Mouse (Mus musculus) cerebellum, postnatal 10 days (tissue): Measurements from ENCODE around the gene Gm20388.

Source experiments
- DNase-seq, 2 experiments: peaks; one replicate each; pipeline ENCODE4 v3.0.0; 2021; ENCODE audit warnings: mixed read lengths in 2 of 2

The Gm20388 gene

GRCm38 (mm10) chr8:122573176-122573575 is 2662.5 kb downstream of the Gm20388 start:
- peak; percentile 43 to 57 for DNase-seq

DNA sequence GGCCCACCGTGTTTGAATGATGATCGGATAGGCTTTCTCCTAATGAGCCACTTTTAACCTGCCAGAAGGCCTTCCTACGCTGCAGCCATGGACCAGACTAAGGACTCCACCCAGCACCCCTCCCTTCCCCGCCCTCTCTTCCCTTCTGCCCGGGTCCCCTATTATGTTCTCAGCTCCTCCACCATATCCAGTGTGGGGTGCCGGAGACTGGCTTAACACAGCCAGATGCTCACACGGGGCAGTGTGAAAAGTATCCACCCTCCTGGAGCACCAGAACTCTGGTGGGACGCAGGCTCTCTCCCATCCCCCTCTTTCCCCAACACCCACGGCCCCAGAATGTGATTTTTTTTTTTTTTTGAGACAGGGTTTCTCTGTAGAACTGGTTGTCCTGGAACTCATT is 2662.9 kb downstream of the Gm20388 start:
- DNase-seq: no peak

GRCm38 (mm10) chr8:122574264-122574663 is 2663.6 kb downstream of the Gm20388 start:
- DNase-seq: no peak

DNA sequence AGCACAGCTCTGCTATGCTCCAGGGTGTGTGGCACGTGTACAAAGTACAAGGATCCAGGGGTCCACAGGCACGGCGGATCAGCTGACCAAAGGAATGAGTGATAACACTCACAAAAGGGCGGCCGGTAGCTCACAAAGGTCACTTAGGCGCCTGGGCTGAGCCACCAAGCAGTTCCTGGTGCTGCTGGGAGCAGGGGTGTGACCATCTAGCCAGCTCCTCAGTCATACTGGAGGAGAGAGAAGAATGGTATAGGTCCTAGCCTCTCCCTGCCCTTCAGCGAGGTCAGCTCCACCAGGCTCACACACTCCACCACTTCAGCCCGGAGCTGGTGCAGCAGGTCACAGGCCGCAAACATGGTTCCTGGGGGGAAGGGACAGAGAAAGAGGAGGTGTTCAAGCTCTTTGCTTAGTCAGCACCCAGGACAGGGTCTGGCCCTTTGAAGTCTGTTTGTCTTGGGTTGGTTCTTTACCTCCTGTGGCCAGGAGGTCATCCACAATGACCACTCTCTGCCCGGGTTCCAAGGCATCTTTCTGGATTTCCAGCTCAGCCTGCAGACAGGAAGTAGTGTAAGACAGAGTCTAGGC is 2664.1 kb downstream of the Gm20388 start:
- no peak for DNase-seq

- no peak for DNase-seq
Observed at GRCm38 (mm10) chr8:122575286-122575685, 2664.6 kb downstream of the Gm20388 start.

DNA sequence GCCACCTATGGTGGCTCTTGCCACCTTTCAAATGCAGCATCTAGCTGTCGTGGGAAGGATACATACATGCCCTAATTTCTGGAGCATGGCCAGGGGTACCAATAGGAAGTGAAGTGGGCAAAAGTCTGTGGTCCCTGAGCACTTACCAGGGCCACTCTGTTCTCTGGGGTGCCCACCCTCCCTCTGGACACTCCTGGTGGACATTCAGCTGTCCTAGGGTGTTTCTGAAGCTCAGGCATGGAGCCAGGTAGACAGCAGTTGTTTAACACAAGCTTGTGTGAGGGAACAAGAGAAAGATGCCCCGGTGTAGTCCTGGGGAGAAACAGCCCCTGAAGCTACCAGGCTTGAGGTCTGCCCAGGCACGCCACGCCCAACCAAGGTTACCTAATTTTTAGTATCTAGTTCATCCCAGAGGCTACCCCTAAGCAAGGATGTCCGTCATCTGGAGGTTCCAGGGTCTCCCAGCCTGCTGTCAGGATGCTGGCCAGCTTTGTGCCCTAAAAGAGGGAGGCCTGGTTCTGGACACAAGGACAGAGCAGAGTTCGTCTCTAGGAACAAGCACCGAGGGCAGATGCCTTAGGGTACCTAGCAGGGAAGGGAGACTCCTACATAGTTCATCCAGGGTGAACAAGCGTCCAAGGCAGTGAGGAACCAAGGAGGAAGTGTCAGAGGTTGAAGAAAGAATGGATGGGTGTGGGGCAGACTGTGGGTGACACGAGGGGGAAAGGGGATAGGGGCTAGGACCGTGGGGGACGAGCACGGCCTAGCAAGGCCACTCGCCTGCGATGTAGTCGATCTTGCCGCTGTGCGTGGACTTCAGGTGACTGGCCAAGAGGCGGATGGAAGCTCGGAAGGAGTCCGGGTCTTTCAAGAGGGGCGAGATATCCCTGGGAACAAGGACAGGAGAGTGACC is 2665.3 kb downstream of the Gm20388 start:
- peak; percentile 41 to 57 for DNase-seq

GRCm38 (mm10) chr8:122576648-122577022 is 2666.0 kb downstream of the Gm20388 start, which contains the start of gene Aprt:
Aprt (minus strand) TSS chr8:122576909.
- peak; percentile 95 to 97 for DNase-seq

- no peak for DNase-seq
Observed at GRCm38 (mm10) chr8:122577116-122577515, 2666.5 kb downstream of the Gm20388 start.

- DNase-seq: no peak
Observed at GRCm38 (mm10) chr8:122579196-122579595, 2668.6 kb downstream of the Gm20388 start.

DNA sequence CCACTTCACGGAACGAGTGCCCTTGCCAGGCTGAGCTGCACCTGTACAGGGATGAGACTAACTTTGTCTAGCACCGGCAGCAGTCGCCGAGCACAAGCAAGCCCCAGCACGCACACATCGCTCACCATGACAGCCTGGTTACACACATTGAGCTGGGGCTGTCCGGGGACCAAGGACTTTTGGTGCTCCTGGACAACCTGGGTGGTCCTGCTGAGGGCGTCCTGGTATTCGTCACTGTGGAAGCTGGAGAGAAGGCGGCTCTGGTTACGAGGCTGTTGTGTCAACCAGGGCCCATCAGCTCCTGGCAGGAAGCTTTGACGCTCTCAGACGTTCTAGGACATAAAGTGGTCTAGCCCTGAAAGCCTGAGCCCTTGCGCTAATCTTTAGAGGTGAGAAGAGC is 2670.3 kb downstream of the Gm20388 start:
- no peak for DNase-seq

DNA sequence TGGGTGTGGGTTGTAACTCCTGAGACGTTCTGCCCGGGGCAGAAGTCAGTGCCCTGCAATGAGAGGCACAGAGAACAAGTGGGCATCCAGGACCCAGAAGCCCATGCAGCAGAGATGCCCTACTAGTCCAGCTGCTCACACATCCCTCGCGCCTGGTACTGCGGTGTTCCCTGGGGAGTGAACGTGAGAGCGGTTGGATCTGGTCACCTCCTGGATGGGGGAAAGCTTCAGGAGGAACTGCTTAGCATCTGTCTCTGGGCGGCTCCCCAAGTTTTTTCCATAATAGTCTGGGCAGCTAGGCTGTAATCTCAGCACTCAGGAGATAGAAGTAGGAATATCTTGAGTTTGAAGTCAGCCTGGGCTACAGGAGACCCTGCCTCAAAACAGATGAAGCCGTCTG is 2674.3 kb downstream of the Gm20388 start:
- DNase-seq: no peak

DNA sequence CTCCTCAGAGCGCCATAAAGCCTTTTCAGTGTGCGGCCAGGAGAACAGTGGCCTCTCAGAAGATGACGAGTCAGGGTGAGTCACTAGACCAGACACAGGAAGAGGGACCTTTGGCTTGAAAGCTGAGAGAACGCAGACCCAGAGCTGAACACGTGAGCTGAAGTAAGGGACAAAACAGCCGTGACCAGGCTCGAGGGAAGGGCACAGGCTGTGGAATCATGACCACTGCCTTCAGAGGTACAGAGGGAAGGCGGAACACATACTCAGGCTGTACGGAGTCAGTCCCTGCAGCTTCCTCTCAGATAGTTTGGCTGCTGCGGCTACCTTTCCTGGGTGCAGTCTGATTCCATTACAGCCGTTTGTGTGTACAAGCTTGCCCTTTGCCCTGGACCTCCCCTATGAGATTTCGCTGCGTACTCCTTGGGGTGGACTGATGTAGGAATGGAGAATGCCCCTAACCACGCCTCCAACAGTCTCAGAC is 2674.8 kb downstream of the Gm20388 start:
- no peak for DNase-seq

GRCm38 (mm10) chr8:122586171-122586570 is 2675.5 kb downstream of the Gm20388 start:
- DNase-seq: no peak

- no peak for DNase-seq
Observed at GRCm38 (mm10) chr8:122586749-122587148, 2676.1 kb downstream of the Gm20388 start.

GRCm38 (mm10) chr8:122593240-122593639 is 2682.6 kb downstream of the Gm20388 start:
- peak in 1 of 2 experiments; percentile 28 for DNase-seq

- DNase-seq: peak; percentile 75 to 78
Observed at GRCm38 (mm10) chr8:122593783-122594507, 2683.3 kb downstream of the Gm20388 start.

GRCm38 (mm10) chr8:122596031-122596430 is 2685.4 kb downstream of the Gm20388 start:
- no peak for DNase-seq

DNA sequence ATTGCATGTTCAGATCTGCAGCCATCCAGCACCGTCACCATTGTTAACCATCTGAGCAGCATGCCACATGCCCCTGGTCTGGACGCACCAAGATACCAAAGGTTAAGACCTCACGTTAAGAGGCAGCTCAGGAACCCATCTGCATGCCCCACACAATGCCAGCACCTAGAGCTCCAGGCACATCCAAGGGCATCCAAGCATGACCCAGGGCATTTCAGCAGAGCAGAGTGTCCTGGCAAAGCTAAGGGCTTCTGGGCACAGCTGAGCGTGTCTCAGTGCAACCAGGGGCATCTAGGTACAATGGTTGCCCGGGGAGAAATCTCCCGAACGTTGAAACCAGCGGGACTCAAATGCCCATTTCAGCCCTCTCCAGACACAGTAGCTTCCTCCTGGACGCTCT is 2690.0 kb downstream of the Gm20388 start:
- DNase-seq: no peak

GRCm38 (mm10) chr8:122604640-122605039 is 2694.0 kb downstream of the Gm20388 start:
- DNase-seq: no peak

DNA sequence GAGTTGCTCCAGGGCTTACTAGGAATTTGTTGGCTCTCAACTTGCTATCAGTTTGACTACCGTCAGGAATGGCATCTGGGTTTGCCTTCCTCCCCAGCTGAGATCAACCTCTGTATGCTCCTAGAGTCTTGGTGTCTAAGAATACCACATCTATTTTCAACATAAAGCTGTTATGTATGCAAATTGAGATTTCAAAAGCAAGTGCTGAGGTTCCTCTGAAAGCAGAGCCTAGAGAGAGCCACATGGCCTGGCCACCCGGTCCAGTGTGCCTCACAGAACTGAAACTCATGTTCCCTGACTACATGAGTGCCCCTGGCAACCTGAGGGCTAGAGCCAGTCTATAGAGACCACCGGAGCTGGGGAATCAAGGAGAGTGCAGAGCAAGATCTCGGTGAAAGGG is 2694.7 kb downstream of the Gm20388 start:
- DNase-seq: no peak

- no peak for DNase-seq
Observed at GRCm38 (mm10) chr8:122606810-122607209, 2696.2 kb downstream of the Gm20388 start.

- DNase-seq: no peak
Observed at GRCm38 (mm10) chr8:122610209-122610608, 2699.6 kb downstream of the Gm20388 start.

DNA sequence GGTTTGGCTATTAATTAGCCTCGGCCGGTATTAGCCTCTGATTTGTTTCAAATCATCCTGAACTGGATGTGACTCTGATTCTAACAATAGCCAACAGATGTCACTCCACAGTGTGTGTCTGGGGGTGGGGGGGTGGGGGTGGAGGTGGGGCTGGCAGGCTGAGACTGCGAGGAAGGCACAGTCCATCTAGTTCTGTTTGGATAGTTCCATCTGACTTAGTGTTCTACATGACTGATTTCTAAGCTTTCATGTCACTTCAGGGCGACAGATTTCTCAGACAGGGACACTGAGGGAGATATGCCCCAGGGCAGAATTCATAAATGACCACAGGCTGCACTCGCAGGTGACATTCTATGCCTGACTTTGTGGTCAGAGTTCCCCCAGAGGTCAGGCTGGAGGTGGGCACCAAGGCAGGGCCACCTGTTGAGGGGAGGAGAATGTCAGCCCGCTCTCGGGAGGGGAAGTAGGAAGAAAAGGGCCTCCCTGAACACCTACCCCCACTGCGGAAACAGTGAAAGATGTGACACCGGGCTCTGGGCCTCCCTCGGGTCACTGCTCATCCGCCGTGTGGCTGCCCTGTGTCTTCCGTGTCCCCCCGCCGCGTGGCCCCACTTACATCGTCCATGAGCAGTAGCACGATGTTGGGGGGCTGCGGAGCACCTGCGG is 2700.1 kb downstream of the Gm20388 start:
- DNase-seq: peak in 1 of 2 experiments; percentile 74
